Mouse (Mus musculus) ES-CJ7 (cell line): ENCODE results near the gene Gm9945.

Source experiments
- DNase-seq: peaks from one replicate; pipeline ENCODE4 v3.0.0; 2011; ENCODE audit warnings: low read depth, low spot score

Gene Gm9945

GRCm38 (mm10) chr11:53461727-53462126 is 18.2 kb upstream of the Gm9945 start:
- no peak for DNase-seq

GRCm38 (mm10) chr11:53463551-53464424 is 16.2 kb upstream of the Gm9945 start:
- peak; percentile 34 for DNase-seq

- DNase-seq: peak; percentile 93
Observed at GRCm38 (mm10) chr11:53466231-53466971, 13.6 kb upstream of the Gm9945 start.

- no peak for DNase-seq
Observed at GRCm38 (mm10) chr11:53469294-53469967, 10.5 kb upstream of the Gm9945 start.

- peak; percentile 89 for DNase-seq
Observed at GRCm38 (mm10) chr11:53469968-53470695, 9.8 kb upstream of the Gm9945 start, which contains the start of gene Gm9837. TSS of gene Gm9837 (minus strand) at chr11:53470479.

- no peak for DNase-seq
Observed at GRCm38 (mm10) chr11:53472709-53473108, 7.3 kb upstream of the Gm9945 start.

- no peak for DNase-seq
Observed at GRCm38 (mm10) chr11:53475620-53476019, 4.3 kb upstream of the Gm9945 start.

GRCm38 (mm10) chr11:53477833-53478232 is 2.1 kb upstream of the Gm9945 start:
- no peak for DNase-seq

GRCm38 (mm10) chr11:53478383-53479170 is 1.4 kb upstream of the Gm9945 start:
- DNase-seq: peak; percentile 29

- DNase-seq: no peak
Observed at GRCm38 (mm10) chr11:53479171-53479782, 689 bp upstream of the Gm9945 start.

- no peak for DNase-seq
Observed at GRCm38 (mm10) chr11:53481088-53481730, 1.2 kb downstream of the Gm9945 start.

GRCm38 (mm10) chr11:53483159-53483891 is 3.4 kb downstream of the Gm9945 start:
- DNase-seq: no peak

GRCm38 (mm10) chr11:53485719-53486118 is 5.8 kb downstream of the Gm9945 start:
- DNase-seq: peak; percentile 64

GRCm38 (mm10) chr11:53486351-53486750 is 6.4 kb downstream of the Gm9945 start:
- no peak for DNase-seq

GRCm38 (mm10) chr11:53486822-53487594 is 7.0 kb downstream of the Gm9945 start:
- DNase-seq: peak; percentile 27

- peak; percentile 51 for DNase-seq
Observed at GRCm38 (mm10) chr11:53489007-53489406, 9.0 kb downstream of the Gm9945 start.

GRCm38 (mm10) chr11:53489421-53489820 is 9.5 kb downstream of the Gm9945 start:
- no peak for DNase-seq

- no peak for DNase-seq
Observed at GRCm38 (mm10) chr11:53491954-53492401, 12.0 kb downstream of the Gm9945 start.
